Mouse (Mus musculus): ENCODE results near the gene Kif16b. TPM values are rescaled to one million over a fixed set of nuclear protein-coding genes. Genes with fewer than 3 reads are reported as not detected.

Kif16b gene
- polyA plus RNA-seq, 1 experiment from 2014 or later = 7.9 TPM

DNA sequence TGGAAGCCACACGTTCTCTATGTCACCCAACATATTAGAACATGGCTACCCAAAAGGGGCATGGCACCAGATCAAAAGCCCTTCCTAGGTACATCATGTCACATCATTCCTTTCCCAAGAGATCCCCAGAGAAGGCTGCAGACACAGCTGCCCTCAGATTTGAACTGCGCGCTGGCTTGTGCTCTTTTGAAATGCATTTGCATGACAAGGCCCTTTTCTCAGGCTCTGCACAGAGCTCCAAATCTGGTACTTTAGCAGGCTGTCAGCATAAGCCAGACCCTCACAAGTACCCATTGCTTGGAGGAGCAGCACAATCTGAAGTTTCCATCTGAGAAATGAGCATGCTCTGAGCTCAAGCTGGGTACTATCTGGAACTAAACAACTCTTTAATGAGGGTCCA lies 165.6 kb downstream of the Kif16b start:
- no peak for DNase-seq (ENCODE audit: low spot score)

DNA sequence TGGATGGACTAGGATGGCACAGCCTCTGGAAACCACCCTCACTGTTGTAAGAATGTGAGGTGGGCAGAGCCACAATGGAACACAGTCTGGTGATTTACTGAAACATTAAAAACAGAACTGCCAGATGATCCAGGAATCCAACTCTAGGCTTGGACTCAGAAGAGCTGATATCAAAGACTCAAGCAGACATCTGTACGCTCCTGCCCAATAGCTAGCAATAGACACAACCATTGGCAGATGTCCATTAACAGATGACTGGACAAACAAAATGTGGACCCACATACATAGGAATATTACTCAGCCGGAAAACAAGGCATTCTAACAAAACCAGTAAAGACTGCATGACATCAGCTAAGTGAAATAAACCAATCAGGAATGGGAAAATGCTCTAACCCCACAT lies 167.3 kb downstream of the Kif16b start:
- DNase-seq (ENCODE audit: low spot score) = no peak

GRCm38 (mm10) chr2:142732370-142732769 lies 169.0 kb downstream of the Kif16b start:
- no peak for DNase-seq (ENCODE audit: low spot score)

GRCm38 (mm10) chr2:142731778-142732092 lies 169.6 kb downstream of the Kif16b start:
- no peak for DNase-seq (ENCODE audit: low spot score)

DNA sequence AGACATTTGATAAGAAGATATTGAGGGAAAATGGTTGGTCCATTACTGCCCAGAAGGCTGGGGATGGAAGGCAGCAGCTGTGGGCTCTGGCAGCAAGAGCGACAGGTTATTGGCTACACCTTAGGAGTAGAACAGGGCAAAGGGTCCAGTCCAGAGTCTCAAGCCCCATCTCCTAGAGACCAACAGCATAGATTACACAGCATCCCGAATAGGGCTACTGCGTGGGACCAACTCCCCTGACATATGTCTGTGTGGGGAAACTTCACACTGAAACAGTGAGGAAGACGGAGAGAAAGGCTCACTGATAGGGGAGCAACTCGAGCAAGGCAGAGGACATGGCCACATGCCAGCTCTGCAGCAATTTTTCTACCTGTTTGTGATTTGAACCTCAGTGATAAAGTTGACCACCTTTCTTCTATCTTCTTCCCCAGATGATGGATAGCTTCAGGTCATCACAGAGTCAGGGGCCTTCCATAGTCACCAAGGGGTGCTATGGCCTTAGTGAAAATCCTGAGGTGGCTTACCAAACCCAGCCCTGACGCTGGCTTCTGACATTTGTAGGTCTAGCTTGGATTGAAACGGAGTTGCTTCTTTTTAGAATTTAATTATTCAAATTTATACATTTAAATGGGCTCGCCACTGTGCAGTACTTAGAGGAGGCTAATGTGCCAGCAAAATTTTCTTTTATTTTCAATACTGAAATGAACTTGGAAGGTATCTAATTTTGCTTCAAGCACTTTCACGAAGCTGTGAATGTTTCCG lies 170.1 kb downstream of the Kif16b start:
- no peak for DNase-seq (ENCODE audit: low spot score)

GRCm38 (mm10) chr2:142724215-142725001 lies 176.9 kb downstream of the Kif16b start:
- DNase-seq (ENCODE audit: low spot score) = no peak

DNA sequence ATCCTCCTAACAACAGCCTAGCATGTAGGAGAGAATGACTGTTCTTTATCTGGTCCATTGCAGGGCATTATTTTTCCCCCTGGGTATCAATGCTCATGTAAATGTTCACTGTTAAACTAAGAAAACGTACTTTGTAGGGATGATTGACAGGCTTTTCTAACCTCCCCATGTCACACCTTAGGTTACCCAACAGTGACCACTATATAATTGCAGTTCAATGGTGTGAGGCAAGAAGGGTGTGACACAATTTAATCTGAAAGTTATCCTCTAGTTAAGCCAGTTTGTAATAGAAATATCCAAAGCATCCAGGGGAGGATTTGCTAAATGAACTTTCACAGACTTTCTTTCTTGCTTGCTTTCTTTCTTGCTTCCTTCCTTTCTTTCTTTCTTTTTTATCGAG lies 181.2 kb downstream of the Kif16b start:
- DNase-seq (ENCODE audit: low spot score) = no peak

- DNase-seq (ENCODE audit: low spot score) = no peak
Measured at GRCm38 (mm10) chr2:142718998-142719397, 182.3 kb downstream of the Kif16b start.

DNA sequence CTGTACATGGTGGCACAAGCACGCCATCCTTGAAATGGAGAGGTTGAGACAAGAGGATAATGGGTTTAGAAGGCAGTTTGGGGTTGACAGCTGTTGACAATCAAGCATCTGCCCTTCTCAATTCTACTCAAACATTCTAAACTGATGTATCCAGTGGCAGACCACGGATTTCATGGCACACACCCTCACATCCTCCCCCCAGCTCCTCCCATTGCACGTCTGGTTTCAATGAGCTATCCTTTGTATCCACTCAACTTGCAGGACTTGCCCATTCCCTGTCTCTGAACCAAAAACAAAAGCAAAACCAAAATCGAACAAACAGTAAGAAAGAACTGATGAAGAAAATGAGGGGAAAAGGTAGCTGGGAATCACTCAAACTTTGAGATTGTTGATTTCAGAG lies 183.7 kb downstream of the Kif16b start:
- DNase-seq (ENCODE audit: low spot score) = no peak

DNA sequence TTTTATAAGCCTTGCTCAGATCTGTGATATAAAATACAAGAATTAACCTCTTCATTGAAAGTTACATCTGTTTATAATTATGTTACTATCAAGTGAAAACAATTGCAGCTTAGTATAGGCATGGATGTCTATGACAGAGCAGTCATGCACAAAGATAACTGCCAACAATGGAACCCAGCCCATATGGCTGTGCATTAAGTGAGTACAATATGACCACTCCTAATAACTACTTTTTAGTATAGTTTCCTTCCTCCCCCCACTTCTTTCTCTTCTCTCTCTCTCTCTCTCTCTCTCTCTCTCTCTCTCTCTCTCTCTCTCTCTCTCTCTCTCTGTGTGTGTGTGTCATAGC lies 185.4 kb downstream of the Kif16b start:
- DNase-seq (ENCODE audit: low spot score) = no peak

- DNase-seq (ENCODE audit: low spot score) = no peak
Measured at GRCm38 (mm10) chr2:142715186-142715911, 186.0 kb downstream of the Kif16b start.

GRCm38 (mm10) chr2:142712727-142713126 lies 188.6 kb downstream of the Kif16b start:
- DNase-seq (ENCODE audit: low spot score) = no peak

GRCm38 (mm10) chr2:142709326-142709725 lies 192.0 kb downstream of the Kif16b start:
- DNase-seq (ENCODE audit: low spot score) = no peak

DNA sequence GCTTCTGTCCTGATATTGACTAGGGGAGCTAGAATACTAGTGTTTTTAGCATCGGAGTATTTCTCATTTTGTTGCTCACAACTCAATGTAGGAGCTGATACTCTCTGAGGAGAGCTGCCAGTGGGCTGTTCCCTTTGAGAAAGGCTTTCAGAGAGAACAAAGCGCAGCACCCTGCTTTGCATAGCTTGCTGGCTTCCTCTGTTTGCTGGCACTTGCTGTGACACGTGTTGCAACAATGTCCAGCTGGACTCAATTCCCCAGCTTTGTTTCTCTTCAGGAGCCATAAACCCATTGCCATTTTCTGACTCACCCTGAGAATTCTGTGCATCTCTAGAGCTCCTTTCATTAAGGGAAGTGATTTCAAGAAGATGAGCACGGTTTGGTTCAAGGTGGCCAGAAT lies 200.6 kb downstream of the Kif16b start:
- no peak for DNase-seq (ENCODE audit: low spot score)

GRCm38 (mm10) chr2:142698650-142699049 lies 202.7 kb downstream of the Kif16b start:
- DNase-seq (ENCODE audit: low spot score) = no peak

- no peak for DNase-seq (ENCODE audit: low spot score)
Measured at GRCm38 (mm10) chr2:142694936-142695331, 206.4 kb downstream of the Kif16b start.

DNA sequence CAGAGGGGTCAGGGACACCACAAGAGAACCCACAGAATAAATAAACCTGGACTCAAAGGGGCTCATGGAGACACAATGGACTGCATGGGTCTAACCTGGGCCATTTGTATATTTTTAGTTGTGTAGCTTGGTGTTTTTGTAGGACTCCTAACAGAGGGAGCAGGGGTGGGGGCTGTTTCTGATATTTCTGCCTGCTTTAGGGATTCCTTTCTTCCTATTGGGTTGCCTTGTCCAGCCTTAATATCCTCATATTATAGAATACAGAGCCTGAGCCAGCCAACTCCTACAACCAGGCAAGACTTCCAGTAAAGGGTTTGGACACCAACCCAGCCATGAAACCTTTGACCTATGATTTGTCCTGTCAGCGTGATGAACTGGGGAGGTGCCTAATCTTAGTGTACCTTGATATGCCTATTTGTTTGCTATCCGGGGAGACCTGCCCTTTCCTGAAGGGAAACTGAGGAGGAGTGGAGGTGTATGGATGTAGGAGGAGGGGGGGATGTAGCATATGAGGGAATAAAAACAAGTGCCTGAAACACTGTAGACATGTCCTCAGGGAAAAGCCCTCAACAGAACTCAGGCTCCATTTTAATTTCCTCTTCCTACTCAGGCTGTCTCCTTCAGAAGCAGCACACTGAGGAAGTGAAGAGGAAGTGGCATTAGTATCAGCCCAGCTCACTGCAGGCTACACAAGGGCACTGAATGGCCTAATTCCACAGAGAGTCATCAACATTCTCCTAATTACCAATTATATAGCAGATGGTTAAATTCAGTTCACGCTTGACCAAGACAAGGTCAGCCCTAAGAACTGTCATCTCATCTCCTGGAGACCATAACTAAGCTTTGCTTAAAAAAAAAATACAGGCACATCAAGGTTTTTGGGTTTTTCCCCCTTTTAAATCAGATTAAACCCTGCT lies 207.1 kb downstream of the Kif16b start:
- DNase-seq (ENCODE audit: low spot score) = no peak

- DNase-seq (ENCODE audit: low spot score) = no peak
Measured at GRCm38 (mm10) chr2:142693461-142693860, 207.9 kb downstream of the Kif16b start.

GRCm38 (mm10) chr2:142689496-142689895 lies 211.8 kb downstream of the Kif16b start:
- DNase-seq (ENCODE audit: low spot score) = no peak

DNA sequence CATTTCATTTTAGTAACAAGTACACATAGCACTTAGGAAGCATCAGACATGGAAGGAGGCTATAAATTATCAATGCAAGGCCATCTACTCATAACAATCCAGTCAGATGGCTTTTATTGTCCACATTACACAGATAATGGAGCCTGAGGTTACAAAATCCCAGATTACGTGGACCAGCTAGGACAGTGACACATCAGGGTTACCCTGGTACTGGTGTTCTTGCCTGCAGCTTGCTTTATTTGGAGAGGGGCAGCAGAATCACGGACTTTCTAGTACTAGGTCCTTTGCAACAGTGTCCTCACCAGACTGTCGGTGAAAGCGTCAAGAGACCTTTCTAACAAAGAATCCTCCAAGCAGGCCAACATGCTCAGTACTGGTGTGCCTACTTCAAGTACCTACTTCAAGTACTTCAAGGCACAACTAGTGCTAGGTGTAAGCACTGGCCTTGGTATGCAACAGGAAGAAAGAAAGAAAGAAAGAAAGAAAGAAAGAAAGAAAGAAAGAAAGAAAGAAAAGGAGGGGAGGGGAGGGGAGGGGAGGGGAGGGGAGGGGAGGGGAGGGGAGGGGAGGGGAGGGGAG lies 213.3 kb downstream of the Kif16b start:
- DNase-seq (ENCODE audit: low spot score) = no peak

Measured in thymus, postnatal 0 days (tissue).